Mouse (Mus musculus): ENCODE results near the gene Tada2a. TPM values are rescaled to one million over a fixed set of nuclear protein-coding genes. Genes with fewer than 3 reads are reported as not detected.

Gene Tada2a
- 46.3 and 47.3 TPM in 2 replicates for polyA plus RNA-seq (2015; fragmentation: Nextera tagmentation; extraction: Ambion mirVana)

DNA sequence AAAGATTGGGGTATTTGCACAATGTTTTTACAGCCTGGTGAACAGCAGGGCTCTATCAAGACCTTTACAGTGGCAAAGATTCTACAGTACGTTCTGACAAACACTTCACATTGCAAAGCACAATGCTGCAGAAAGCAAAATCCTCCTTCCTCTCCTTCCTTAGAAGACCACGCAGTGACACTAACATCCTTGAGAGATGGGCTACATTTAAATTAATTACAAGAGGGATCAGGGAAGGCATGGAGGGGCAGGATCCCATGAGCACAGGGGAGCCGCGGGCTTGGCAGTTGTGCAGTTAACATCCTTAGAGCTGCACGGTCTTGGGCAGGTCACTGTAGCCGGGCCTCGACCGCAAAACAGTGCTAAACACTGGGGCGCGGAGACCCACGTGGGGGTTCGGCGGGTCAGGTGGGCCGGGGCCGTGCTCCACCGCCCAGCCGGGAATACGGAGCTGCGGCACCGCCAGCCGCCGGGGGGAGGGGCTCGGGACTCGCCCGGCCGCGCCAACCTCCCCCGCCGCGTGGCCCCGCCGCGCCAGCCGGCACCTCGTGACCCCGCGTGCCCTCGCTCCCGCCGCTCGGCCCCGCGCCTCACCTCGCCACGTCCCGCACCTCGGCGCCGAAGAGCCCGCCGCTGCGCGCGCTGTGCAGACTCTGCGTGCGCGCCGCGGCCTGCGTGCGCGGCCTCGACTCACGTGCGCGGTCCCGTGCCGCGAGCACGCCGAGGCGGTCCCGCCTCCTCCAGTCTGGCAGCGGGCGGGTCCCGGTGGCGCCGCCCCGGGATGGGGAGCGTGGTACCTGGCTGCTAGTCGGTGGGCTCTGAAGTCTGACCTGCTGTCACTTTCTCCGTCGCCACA lies at the start of gene Tada2a, which contains the start of gene Acaca:
Tada2a (minus strand) TSS at position 658 of the 856 bp plus-strand sequence.
Acaca (plus strand) TSS at position 730 of the 856 bp plus-strand sequence.
- peak; percentile 90 for ATAC-seq (ENCODE audit: low FRiP score, low read depth)
- under 1% methylated on average over 34 of the region's 83 CpGs for WGBS
- H3K27ac ChIP-seq: peak within 1 kb of the TSS; percentile 44; the same call in 1 of the 2 replicates

DNA sequence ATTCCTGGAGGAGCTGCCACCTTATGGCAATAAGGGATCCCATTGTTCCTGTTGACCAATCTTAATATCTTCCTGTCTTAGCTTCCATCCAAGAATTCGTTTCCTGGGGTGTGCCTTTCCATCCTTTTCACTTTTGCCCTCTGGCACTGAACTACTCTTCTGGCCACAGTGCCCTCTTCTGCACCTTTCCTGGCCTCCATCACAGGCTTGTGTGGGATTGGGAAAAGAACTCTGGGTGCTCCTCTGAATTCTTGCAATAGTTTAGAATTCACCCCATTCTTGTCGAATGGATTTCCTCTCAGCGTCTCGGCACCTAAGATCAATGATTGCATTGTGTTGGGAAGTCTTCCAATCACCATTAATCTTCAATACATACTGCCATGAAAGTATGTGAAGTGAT lies 49.2 kb upstream of the Tada2a start:
- 39% methylated on average over 4 of the region's 4 CpGs for WGBS
- ATAC-seq (ENCODE audit: low FRiP score, low read depth): no peak
- Histone ChIP-seq H3K36me3 (no peaks in the 10 kb centered on the region), H3K27me3 (no peaks in the 10 kb centered on the region), H3K4me1 (peaks cover 19% of the 10 kb centered on the region), H3K9me3 (no peaks in the 10 kb centered on the region), H3K27ac (no peak overlapping the region), H3K9ac (peak overlapping the region; percentile 84), H3K4me3 (peak overlapping the region; percentile 78), H3K4me2 (replicated peaks) (peak overlapping the region; percentile 78)

More for the DNA sequence above, at the start of gene Tada2a, which contains the start of gene Acaca:
- Histone ChIP-seq H3K9me3 (no peaks in the 10 kb centered on the region), H3K9ac (peak within 1 kb of the TSS; percentile 90), H3K4me3 (peak within 1 kb of the TSS; percentile 85), H3K36me3 (peaks cover 24% of the 10 kb centered on the region), H3K4me1 (peaks cover 16% of the 10 kb centered on the region), H3K27me3 (no peaks in the 10 kb centered on the region), H3K4me2 (replicated peaks) (peak within 1 kb of the TSS; percentile 81)

- Histone ChIP-seq H3K27me3 (no peaks in the 10 kb centered on the region), H3K9me3 (no peaks in the 10 kb centered on the region)
- 71% methylated on average over 11 of the region's 11 CpGs for WGBS
Observed at GRCm38 (mm10) chr11:84172539-84173435, 43.4 kb upstream of the Tada2a start.

GRCm38 (mm10) chr11:84168701-84169288 lies 39.4 kb upstream of the Tada2a start:
- Histone ChIP-seq H3K9me3 (no peaks in the 10 kb centered on the region), H3K4me1 (no peaks in the 10 kb centered on the region), H3K27ac (no peak overlapping the region), H3K4me2 (replicated peaks) (no peak overlapping the region; the same call in 1 of the 2 replicates), H3K36me3 (no peaks in the 10 kb centered on the region), H3K27me3 (no peaks in the 10 kb centered on the region), H3K9ac (no peak overlapping the region), H3K4me3 (no peak overlapping the region)
- WGBS: 31% methylated on average over 7 of the region's 7 CpGs
- no peak for ATAC-seq (ENCODE audit: low FRiP score, low read depth)

More at GRCm38 (mm10) chr11:84172539-84173435, 43.4 kb upstream of the Tada2a start:
- no peak overlapping the region for H3K9ac ChIP-seq
- H3K4me2 ChIP-seq (replicated peaks): no peak overlapping the region
- no peak overlapping the region for H3K27ac ChIP-seq
- H3K36me3 ChIP-seq: no peaks in the 10 kb centered on the region
- no peak overlapping the region for H3K4me3 ChIP-seq
- ATAC-seq (ENCODE audit: low FRiP score, low read depth): no peak
- H3K4me1 ChIP-seq: no peaks in the 10 kb centered on the region

GRCm38 (mm10) chr11:84167046-84167526 lies 37.7 kb upstream of the Tada2a start, which contains the start of gene Gm11437:
TSS of gene Gm11437 (minus strand) at chr11:84167476.
- H3K27me3 ChIP-seq: no peaks in the 10 kb centered on the region
- H3K36me3 ChIP-seq: no peaks in the 10 kb centered on the region
- no peak within 1 kb of the TSS for H3K27ac ChIP-seq
- 82% methylated on average over 5 of the region's 5 CpGs for WGBS
- H3K4me2 ChIP-seq (replicated peaks): no peak within 1 kb of the TSS
- H3K9ac ChIP-seq: no peak within 1 kb of the TSS
- no peaks in the 10 kb centered on the region for H3K4me1 ChIP-seq
- no peak for ATAC-seq (ENCODE audit: low FRiP score, low read depth)
- H3K9me3 ChIP-seq: no peaks in the 10 kb centered on the region
- H3K4me3 ChIP-seq: no peak within 1 kb of the TSS

GRCm38 (mm10) chr11:84164561-84164960 lies 35.2 kb upstream of the Tada2a start:
- Histone ChIP-seq H3K4me3 (no peak overlapping the region), H3K9me3 (no peaks in the 10 kb centered on the region), H3K36me3 (no peaks in the 10 kb centered on the region), H3K9ac (no peak overlapping the region), H3K27ac (no peak overlapping the region), H3K4me1 (no peaks in the 10 kb centered on the region), H3K27me3 (no peaks in the 10 kb centered on the region), H3K4me2 (replicated peaks) (no peak overlapping the region)
- no peak for ATAC-seq (ENCODE audit: low FRiP score, low read depth)
- WGBS: 61% methylated on average over 4 of the region's 4 CpGs

DNA sequence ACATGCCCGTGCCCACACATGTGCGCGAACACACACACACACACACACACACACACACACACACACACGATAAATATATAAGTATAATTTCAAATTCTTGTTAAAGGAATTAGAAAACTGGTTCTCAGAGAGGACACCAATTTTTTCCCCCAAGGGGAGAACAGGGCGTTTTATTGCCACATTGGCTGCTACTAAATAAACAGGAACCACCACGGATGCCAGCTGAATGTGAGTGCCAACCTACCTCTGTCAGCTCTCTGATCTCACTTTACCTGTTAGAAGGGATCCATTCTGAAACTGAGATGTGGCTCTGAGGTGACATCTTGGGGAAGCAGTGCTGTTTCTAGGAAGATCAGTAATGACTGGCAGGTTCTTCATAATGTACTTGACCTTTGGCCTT lies 34.7 kb upstream of the Tada2a start:
- 81% methylated on average over 6 of the region's 6 CpGs for WGBS
- H3K9me3 ChIP-seq: no peaks in the 10 kb centered on the region
- no peaks in the 10 kb centered on the region for H3K4me1 ChIP-seq
- no peaks in the 10 kb centered on the region for H3K27me3 ChIP-seq
- H3K4me3 ChIP-seq: no peak overlapping the region
- no peak overlapping the region for H3K27ac ChIP-seq
- no peak for ATAC-seq (ENCODE audit: low FRiP score, low read depth)
- H3K4me2 ChIP-seq (replicated peaks): no peak overlapping the region
- no peaks in the 10 kb centered on the region for H3K36me3 ChIP-seq
- no peak overlapping the region for H3K9ac ChIP-seq

GRCm38 (mm10) chr11:84156535-84157262 lies 27.3 kb upstream of the Tada2a start:
- Histone ChIP-seq H3K4me3 (no peak overlapping the region), H3K27me3 (no peaks in the 10 kb centered on the region), H3K9me3 (no peaks in the 10 kb centered on the region), H3K4me2 (replicated peaks) (no peak overlapping the region), H3K27ac (no peak overlapping the region), H3K36me3 (no peaks in the 10 kb centered on the region), H3K9ac (no peak overlapping the region), H3K4me1 (no peaks in the 10 kb centered on the region)
- WGBS: 86% methylated on average over 4 of the region's 4 CpGs
- no peak for ATAC-seq (ENCODE audit: low FRiP score, low read depth)

DNA sequence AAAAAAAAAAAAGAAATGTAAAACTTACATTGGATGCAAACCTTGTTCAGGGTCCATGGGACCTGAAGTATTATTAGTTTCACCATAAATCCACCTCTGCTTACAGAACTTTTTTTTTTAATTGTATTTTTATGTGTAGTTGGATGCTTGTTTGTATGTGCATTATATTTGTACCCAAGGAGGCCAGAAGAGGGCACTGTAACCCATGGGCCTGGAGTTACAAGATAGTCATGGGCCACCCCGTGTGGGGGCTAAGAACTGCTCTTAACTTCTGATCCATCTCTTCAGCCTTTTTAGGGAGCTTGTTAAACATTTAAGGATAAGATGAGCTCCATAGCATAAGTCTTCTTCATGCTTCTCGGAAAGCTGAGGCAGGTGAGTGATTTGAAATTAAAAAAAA lies 21.5 kb upstream of the Tada2a start:
- Histone ChIP-seq H3K27me3 (no peaks in the 10 kb centered on the region), H3K27ac (no peak overlapping the region), H3K4me3 (no peak overlapping the region), H3K4me2 (replicated peaks) (no peak overlapping the region), H3K9me3 (no peaks in the 10 kb centered on the region), H3K4me1 (no peaks in the 10 kb centered on the region), H3K9ac (no peak overlapping the region), H3K36me3 (no peaks in the 10 kb centered on the region)
- 54% methylated on average over 2 of the region's 2 CpGs for WGBS
- no peak for ATAC-seq (ENCODE audit: low FRiP score, low read depth)

- H3K4me3 ChIP-seq: no peak overlapping the region
- no peak for ATAC-seq (ENCODE audit: low FRiP score, low read depth)
- H3K9ac ChIP-seq: no peak overlapping the region
- no peaks in the 10 kb centered on the region for H3K27me3 ChIP-seq
- no peaks in the 10 kb centered on the region for H3K9me3 ChIP-seq
- no peaks in the 10 kb centered on the region for H3K36me3 ChIP-seq
- H3K4me1 ChIP-seq: no peaks in the 10 kb centered on the region
- no peak overlapping the region for H3K27ac ChIP-seq
- no peak overlapping the region for H3K4me2 ChIP-seq (replicated peaks)
- 70% methylated on average over 3 of the region's 3 CpGs for WGBS
Observed at GRCm38 (mm10) chr11:84146081-84146480, 16.7 kb upstream of the Tada2a start.

DNA sequence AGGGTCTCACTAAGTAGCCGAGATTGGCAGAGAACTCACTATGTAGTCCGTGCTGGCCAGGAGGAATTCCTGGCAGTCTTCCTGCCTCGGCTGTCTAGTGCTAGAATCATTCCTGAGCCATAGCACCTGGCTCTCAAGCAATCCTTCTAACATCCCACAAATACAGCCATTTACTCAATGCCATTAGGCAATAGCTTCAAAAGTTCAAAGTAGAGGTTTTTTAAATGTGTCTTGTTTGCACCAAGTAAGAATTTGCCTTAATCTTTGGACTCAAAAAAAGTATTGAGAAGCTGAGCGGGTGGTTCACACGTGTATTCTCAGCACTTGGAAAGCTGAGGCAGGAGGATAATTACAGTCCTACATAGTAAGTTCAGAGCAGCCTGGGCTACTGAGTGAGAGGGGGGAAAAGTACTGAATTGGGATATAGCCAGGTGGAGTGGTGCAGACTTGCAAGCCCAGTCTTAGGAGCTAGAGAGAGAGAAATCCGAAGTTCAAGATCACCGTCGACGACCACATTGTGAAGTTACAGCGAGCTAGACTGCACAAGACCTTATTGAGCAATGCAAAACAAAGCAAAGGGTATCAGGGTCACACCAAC lies 15.9 kb upstream of the Tada2a start:
- Histone ChIP-seq H3K36me3 (no peaks in the 10 kb centered on the region), H3K27me3 (no peaks in the 10 kb centered on the region), H3K4me3 (no peak overlapping the region), H3K27ac (no peak overlapping the region), H3K9ac (no peak overlapping the region), H3K4me2 (replicated peaks) (no peak overlapping the region), H3K4me1 (no peaks in the 10 kb centered on the region), H3K9me3 (no peaks in the 10 kb centered on the region)
- ATAC-seq (ENCODE audit: low FRiP score, low read depth): no peak
- 73% methylated on average over 10 of the region's 10 CpGs for WGBS

Data from limb, embryonic 13.5 days (tissue).